Mouse (Mus musculus) MEL (cell line): ENCODE data around the gene Gm10322. TPM values are rescaled to one million over a fixed set of nuclear protein-coding genes. Genes with fewer than 3 reads are reported as not detected.

Experiments used
- DNase-seq: peaks from one replicate; pipeline ENCODE4 v3.0.0; 2011; ENCODE audit warnings: low read depth, low spot score
- H3K27ac ChIP-seq: 2 replicates; pipeline ENCODE4 v1.5.1; 2012; ENCODE audit warnings: low read depth, mild to moderate bottlenecking, control low read depth, low read length, moderate library complexity; ENCODE audit not compliant: control insufficient read depth
- H3K27me3 ChIP-seq, 2 experiments: fragments of 150-350 bp in 1 of 2; sonication (generic) in 1 of 2; 2 replicates each; pipeline ENCODE4 v1.6.1; 2012; ENCODE audit warnings: low read length in 2 of 2, mild to moderate bottlenecking in 2 of 2, improper control_type of control experiment in 1 of 2, moderate library complexity in 1 of 2; ENCODE audit not compliant: insufficient read depth in 2 of 2, control insufficient read depth in 1 of 2
- H3K36me3 ChIP-seq, 2 experiments: 2 replicates each; pipeline ENCODE4 v1.6.1; 2012 to 2014; ENCODE audit warnings: low read length in 2 of 2, improper control_type of control experiment in 1 of 2, inconsistent platforms in 1 of 2, mild to moderate bottlenecking in 1 of 2; ENCODE audit not compliant: insufficient read depth in 2 of 2, control insufficient read depth in 1 of 2
- H3K4me1 ChIP-seq, 2 experiments: fragments of 150-350 bp in 1 of 2; sonication (generic) in 1 of 2; 2 replicates each; pipeline ENCODE4 v1.6.1; 2012; ENCODE audit warnings: low read length in 2 of 2, improper control_type of control experiment in 1 of 2, mild to moderate bottlenecking in 1 of 2; ENCODE audit not compliant: insufficient read depth in 2 of 2, control insufficient read depth in 1 of 2
- H3K4me3 ChIP-seq, 2 experiments: fragments of 150-350 bp in 1 of 2; sonication (generic) in 1 of 2; 2 replicates each; pipeline ENCODE4 v1.5.1; 2012; ENCODE audit warnings: low read depth in 2 of 2, low read length in 2 of 2, mild to moderate bottlenecking in 2 of 2, moderate library complexity in 2 of 2, control low read depth in 1 of 2, improper control_type of control experiment in 1 of 2; ENCODE audit not compliant: control insufficient read depth in 1 of 2, insufficient read depth in 1 of 2
- H3K79me2 ChIP-seq: 2 replicates; pipeline ENCODE4 v1.6.1; 2012; ENCODE audit warnings: mild to moderate bottlenecking, low read length, moderate library complexity; ENCODE audit not compliant: control insufficient read depth, poor library complexity, insufficient read depth
- H3K9ac ChIP-seq: 2 replicates; pipeline ENCODE4 v1.6.1; 2012; ENCODE audit warnings: low read depth, mild to moderate bottlenecking, control low read depth, low read length, moderate library complexity; ENCODE audit not compliant: control insufficient read depth, poor library complexity, severe bottlenecking
- H3K9me3 ChIP-seq: fragments of 150-350 bp; sonication (generic); replicated peaks from 2 replicates; pipeline ENCODE4 v1.6.1; 2012; ENCODE audit warnings: mild to moderate bottlenecking, low read length, improper control_type of control experiment, moderate library complexity; ENCODE audit not compliant: insufficient read depth
- BHLHE40 ChIP-seq: IDR thresholded peaks from 2 replicates; pipeline ENCODE4 v1.6.1; 2012; ENCODE audit warnings: low read depth, mild to moderate bottlenecking, inconsistent platforms, low read length, improper control_type of control experiment, borderline replicate concordance
- E2F4 ChIP-seq: IDR thresholded peaks from 2 replicates; pipeline ENCODE4 v1.6.1; 2011; ENCODE audit warnings: low read depth, low read length, improper control_type of control experiment, borderline replicate concordance
- EP300 ChIP-seq, 2 experiments: IDR thresholded peaks; 2 replicates each; pipeline ENCODE4 v1.6.1; 2011; ENCODE audit warnings: improper control_type of control experiment in 2 of 2, low read length in 2 of 2, low read depth in 1 of 2, mild to moderate bottlenecking in 1 of 2
- HCFC1 ChIP-seq: IDR thresholded peaks from 2 replicates; pipeline ENCODE4 v1.6.1; 2012; ENCODE audit warnings: low read depth, mild to moderate bottlenecking, inconsistent platforms, low read length, improper control_type of control experiment, moderate library complexity
- MAX ChIP-seq: IDR thresholded peaks from 2 replicates; pipeline ENCODE4 v1.6.1; 2011; ENCODE audit warnings: low read length, improper control_type of control experiment
- MAZ ChIP-seq: IDR thresholded peaks from 2 replicates; pipeline ENCODE4 v1.6.1; 2012; ENCODE audit warnings: low read depth, mild to moderate bottlenecking, inconsistent platforms, low read length, improper control_type of control experiment
- MEF2A ChIP-seq: IDR thresholded peaks from 2 replicates; pipeline ENCODE4 v1.6.1; 2014; ENCODE audit warnings: low read depth, mild to moderate bottlenecking, inconsistent platforms, low read length, improper control_type of control experiment; ENCODE audit not compliant: poor library complexity, insufficient replicate concordance, severe bottlenecking; ENCODE audit errors: extremely low read depth
- MXI1 ChIP-seq: IDR thresholded peaks from 2 replicates; pipeline ENCODE4 v1.6.1; 2011; ENCODE audit warnings: mild to moderate bottlenecking, low read depth, low read length, improper control_type of control experiment
- MYB ChIP-seq: IDR thresholded peaks from 2 replicates; pipeline ENCODE4 v1.6.1; 2011; ENCODE audit warnings: mild to moderate bottlenecking, low read depth, low read length, improper control_type of control experiment
- POLR2AphosphoS5 ChIP-seq: IDR thresholded peaks from 2 replicates; pipeline ENCODE4 v1.6.1; 2012; ENCODE audit warnings: low read depth, borderline replicate concordance, mild to moderate bottlenecking, inconsistent platforms, low read length, moderate library complexity, mixed read lengths
- TAL1 ChIP-seq: IDR thresholded peaks from 2 replicates; pipeline ENCODE4 v1.6.1; 2012; ENCODE audit warnings: mild to moderate bottlenecking, inconsistent platforms, low read length, moderate library complexity, mixed read lengths
- TBP ChIP-seq: IDR thresholded peaks from 2 replicates; pipeline ENCODE4 v1.8.0; 2011; ENCODE audit warnings: low read depth, low read length, improper control_type of control experiment
- TCF12 ChIP-seq: IDR thresholded peaks from 2 replicates; pipeline ENCODE4 v1.6.1; 2014; ENCODE audit warnings: low read depth, mild to moderate bottlenecking, inconsistent platforms, low read length, improper control_type of control experiment, moderate library complexity
- UBTF ChIP-seq: IDR thresholded peaks from 2 replicates; pipeline ENCODE4 v1.6.1; 2012; ENCODE audit warnings: low read depth, mild to moderate bottlenecking, inconsistent platforms, low read length, improper control_type of control experiment, moderate library complexity, borderline replicate concordance; ENCODE audit not compliant: insufficient read depth
- USF1 ChIP-seq: IDR thresholded peaks from 2 replicates; pipeline ENCODE4 v1.6.1; 2014; ENCODE audit warnings: low read depth, mild to moderate bottlenecking, inconsistent platforms, low read length, improper control_type of control experiment, moderate library complexity
- USF2 ChIP-seq, 2 experiments: IDR thresholded peaks; 2 replicates each; pipeline ENCODE4 v1.6.1; 2011 to 2012; ENCODE audit warnings: improper control_type of control experiment in 2 of 2, low read length in 2 of 2, borderline replicate concordance in 1 of 2, inconsistent platforms in 1 of 2, low read depth in 1 of 2, mild to moderate bottlenecking in 1 of 2; ENCODE audit not compliant: insufficient read depth in 1 of 2
- polyA plus RNA-seq, 2 experiments: library from polyadenylated mRNA; stranded (reverse) in 1 of 2; unstranded in 1 of 2; fragments of >175 nt in 1 of 2; fragments of >200 nt in 1 of 2; gene quantifications; 2 replicates each; pipeline versions ENCODE4 v1.2.1 to v1.2.4; 2012; ENCODE audit warnings: low replicate concordance in 2 of 2, low read depth in 1 of 2; ENCODE audit not compliant: insufficient read length in 2 of 2, insufficient read depth in 1 of 2, missing spikeins in 1 of 2
- total RNA-seq: library from RNA; depleted of rRNA; stranded (reverse); fragments of 300-350 nt; gene quantifications from 2 replicates; pipeline ENCODE4 v1.2.3, GENCODE M21; 2012

The Gm10322 gene
- total and polyA plus RNA-seq, 3 experiments: 0.58 TPM; not detected in 2

GRCm38 (mm10) chr10:59568665-59569480, 47.0 kb upstream of the Gm10322 start:
- Histone ChIP-seq H3K79me2 (no peaks in the 10 kb centered on the region), H3K4me1 (peaks cover 14 to 21% of the 10 kb centered on the region in 2 experiments), H3K27ac (no peak overlapping the region), H3K36me3 (peaks cover 0 to 18% of the 10 kb centered on the region in 2 experiments; a peak in 2 of 4 replicates), H3K9me3 (peaks cover 3% of the 10 kb centered on the region; the same call in 1 of the 2 replicates), H3K27me3 (no peaks in the 10 kb centered on the region), H3K9ac (no peak overlapping the region), H3K4me3 (no peak overlapping the region)
- no peak for DNase-seq
- TF ChIP-seq E2F4: no peak
- no peak for TF ChIP-seq MAX
- TF ChIP-seq HCFC1: no peak
- no peak for TF ChIP-seq MXI1
- TF ChIP-seq TAL1: no peak

DNA sequence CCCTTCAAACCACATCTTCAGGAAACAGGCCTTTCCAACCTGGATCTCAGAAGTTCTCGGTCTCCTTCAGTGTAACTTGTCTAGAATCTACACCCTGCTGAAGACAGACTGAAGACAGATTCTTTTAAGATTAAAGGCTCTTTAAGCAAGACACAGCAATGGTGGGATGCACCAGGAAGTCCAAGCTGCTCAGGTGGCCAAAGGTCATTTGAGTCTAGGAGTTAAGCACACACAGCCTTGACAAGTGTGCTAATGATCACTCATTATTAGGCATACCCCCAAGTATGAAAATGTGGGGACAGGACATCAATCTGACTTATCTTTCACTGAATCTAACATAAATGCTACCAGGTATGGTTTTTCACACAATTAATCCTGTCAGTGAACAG, 46.4 kb upstream of the Gm10322 start:
- peaks cover 14 to 24% of the 10 kb centered on the region in 2 experiments for H3K4me1 ChIP-seq
- H3K9me3 ChIP-seq: peaks cover 3% of the 10 kb centered on the region; the same call in 1 of the 2 replicates
- H3K4me3 ChIP-seq: no peak overlapping the region
- H3K27ac ChIP-seq: no peak overlapping the region
- H3K27me3 ChIP-seq: no peaks in the 10 kb centered on the region
- TF ChIP-seq HCFC1 (no peak), EP300 (IDR thresholded peaks at IDR 0.05; ENCODE audit: low read depth in 1 of 2, low read length in 2 of 2) (no peak), TBP (no peak), USF1 (no peak), UBTF (no peak), MAX (no peak), MYB (no peak), MXI1 (no peak), TCF12 (no peak), POLR2AphosphoS5 (no peak), BHLHE40 (no peak), MEF2A (no peak), MAZ (no peak), USF2 (IDR thresholded peaks at IDR 0.05; ENCODE audit: borderline replicate concordance in 1 of 2, insufficient read depth in 1 of 2, low read depth in 1 of 2, low read length in 2 of 2) (no peak)
- no peak overlapping the region for H3K9ac ChIP-seq
- no peak for DNase-seq
- no peaks in the 10 kb centered on the region for H3K79me2 ChIP-seq
- peaks cover 0 to 18% of the 10 kb centered on the region in 2 experiments; a peak in 2 of 4 replicates for H3K36me3 ChIP-seq
